Mouse (Mus musculus) G1E (cell line): ENCODE measurements around the gene Itpk1. TPM values are rescaled to one million over a fixed set of nuclear protein-coding genes. Genes with fewer than 3 reads are reported as not detected.
A peak's percentile ranks its signal among the peaks of the same experiment; 100 is the strongest.

Experiments used
- ATAC-seq: 2 replicates; pipeline ENCODE4 v1.8.0; 2016; ENCODE audit warnings: mild to moderate bottlenecking; ENCODE audit not compliant: insufficient number of reproducible peaks, poor library complexity, low FRiP score, severe bottlenecking; ENCODE audit errors: extremely low read depth
- DNase-seq: peaks from one replicate; pipeline ENCODE4 v3.0.0; 2012; ENCODE audit warnings: low spot score
- H3K27me3 ChIP-seq: 2 replicates; pipeline ENCODE4 v1.6.1; 2012; ENCODE audit warnings: mild to moderate bottlenecking, low read length, inconsistent platforms; ENCODE audit not compliant: insufficient read depth
- H3K36me3 ChIP-seq: replicated peaks from 2 replicates; pipeline ENCODE3; 2012; ENCODE audit warnings: mild to moderate bottlenecking, inconsistent platforms
- H3K4me1 ChIP-seq: 2 replicates; pipeline ENCODE4 v1.6.1; 2012; ENCODE audit warnings: low read depth, low read length, inconsistent platforms, mixed read lengths; ENCODE audit not compliant: insufficient read depth
- H3K4me3 ChIP-seq: 2 replicates; pipeline ENCODE4 v1.5.1; 2012; ENCODE audit warnings: low read depth, mild to moderate bottlenecking, inconsistent platforms, low read length, moderate library complexity, mixed read lengths
- H3K9me3 ChIP-seq: replicated peaks from 2 replicates; pipeline ENCODE4 v1.6.1; 2012; ENCODE audit warnings: inconsistent platforms
- CTCF ChIP-seq: IDR thresholded peaks from 2 replicates; pipeline ENCODE4 v1.5.1; 2012; ENCODE audit warnings: low read depth, low read length, inconsistent platforms, mixed read lengths
- GATA1 ChIP-seq: IDR thresholded peaks from 2 replicates; pipeline ENCODE4 v1.6.1; 2012; ENCODE audit warnings: borderline replicate concordance, low read length, inconsistent platforms, mixed read lengths
- GATA2 ChIP-seq: IDR thresholded peaks from 2 replicates; pipeline ENCODE4 v1.6.1; 2012; ENCODE audit warnings: low read depth, low read length, inconsistent platforms, borderline replicate concordance
- POLR2AphosphoS5 ChIP-seq: IDR thresholded peaks from 2 replicates; pipeline ENCODE4 v1.6.1; 2012; ENCODE audit warnings: low read depth, low read length, inconsistent platforms; ENCODE audit not compliant: insufficient replicate concordance
- TAL1 ChIP-seq: conservative IDR thresholded peaks from 2 replicates; pipeline ENCODE4 v1.6.1; 2012; ENCODE audit warnings: low read depth, low read length, inconsistent platforms, mixed read lengths
- polyA plus RNA-seq: library from polyadenylated mRNA; stranded (reverse); fragments of >175 nt; gene quantifications from 2 replicates; pipeline ENCODE4 v1.2.3, GENCODE M21; 2012
- total RNA-seq, 2 experiments: library from RNA; stranded (forward) in 1 of 2; stranded (reverse) in 1 of 2; fragments of 200-1000 nt in 1 of 2; fragments of >200 nt in 1 of 2; fragmentation: Nextera tagmentation in 1 of 2; gene quantifications; 2 replicates each; pipeline ENCODE4 v1.2.3; 2014 to 2017

Gene Itpk1
- total and polyA plus RNA-seq, 3 experiments: 2.5 to 6.4 (median 2.7) TPM

DNA sequence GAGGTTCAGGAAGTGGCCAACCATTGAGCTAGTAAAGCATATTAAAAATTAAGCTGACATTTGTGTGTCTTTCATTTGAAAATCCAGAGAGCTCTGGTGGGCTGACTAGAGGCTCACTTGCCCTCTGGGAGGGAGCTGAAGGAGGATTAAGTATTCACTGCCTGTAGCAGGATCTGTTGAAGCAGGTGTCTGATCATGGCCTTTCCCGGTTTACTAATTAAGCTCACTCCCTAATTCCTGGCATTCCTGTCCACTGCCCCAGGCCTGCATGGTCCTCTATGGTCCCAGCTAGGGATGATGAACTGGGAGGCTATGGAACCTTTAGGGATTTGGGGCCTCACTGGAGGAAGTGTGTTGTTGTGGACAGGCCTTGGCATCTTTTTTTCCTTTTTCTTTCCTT lies 168.9 kb downstream of the Itpk1 start:
- no peak overlapping the region for H3K4me3 ChIP-seq
- H3K27me3 ChIP-seq: no peaks in the 10 kb centered on the region
- ATAC-seq: no peak
- no peaks in the 10 kb centered on the region for H3K4me1 ChIP-seq
- no peaks in the 10 kb centered on the region for H3K36me3 ChIP-seq
- no peak for TF ChIP-seq GATA1
- TF ChIP-seq CTCF: no peak
- no peak for TF ChIP-seq TAL1
- no peak for TF ChIP-seq GATA2
- TF ChIP-seq POLR2AphosphoS5: no peak
- no peaks in the 10 kb centered on the region for H3K9me3 ChIP-seq
- no peak for DNase-seq

GRCm38 (mm10) chr12:102527989-102528388 lies 176.7 kb downstream of the Itpk1 start:
- DNase-seq (no peak), ATAC-seq (no peak)
- no peak for TF ChIP-seq TAL1
- no peak for TF ChIP-seq POLR2AphosphoS5
- TF ChIP-seq GATA1: no peak
- no peak for TF ChIP-seq CTCF
- no peak overlapping the region for H3K4me3 ChIP-seq
- no peaks in the 10 kb centered on the region for H3K9me3 ChIP-seq
- H3K4me1 ChIP-seq: no peaks in the 10 kb centered on the region
- 0 out of 2 replicates have a peak, but pooled peaks cover 3% of the 10 kb centered on the region for H3K27me3 ChIP-seq
- H3K36me3 ChIP-seq: no peaks in the 10 kb centered on the region

- no peak for ATAC-seq
- peaks cover 7% of the 10 kb centered on the region; the same call in 1 of the 2 replicates for H3K27me3 ChIP-seq
- no peaks in the 10 kb centered on the region for H3K4me1 ChIP-seq
- no peaks in the 10 kb centered on the region for H3K9me3 ChIP-seq
- no peak for DNase-seq
- TF ChIP-seq CTCF (no peak), GATA2 (no peak), GATA1 (no peak), POLR2AphosphoS5 (no peak), TAL1 (no peak)
- no peak overlapping the region for H3K4me3 ChIP-seq
- H3K36me3 ChIP-seq: no peaks in the 10 kb centered on the region
These were observed 180.0 kb downstream of the Itpk1 start for GRCm38 (mm10) chr12:102524760-102525159.

- DNase-seq (no peak), ATAC-seq (peak; percentile 10; the same call in 1 of the 2 replicates)
- TF ChIP-seq GATA1: no peak
- TF ChIP-seq POLR2AphosphoS5: no peak
- TF ChIP-seq TAL1: no peak
- TF ChIP-seq GATA2: no peak
- no peak for TF ChIP-seq CTCF
- Histone ChIP-seq H3K4me1 (no peaks in the 10 kb centered on the region), H3K9me3 (no peaks in the 10 kb centered on the region), H3K36me3 (no peaks in the 10 kb centered on the region), H3K27me3 (peaks cover 7% of the 10 kb centered on the region; the same call in 1 of the 2 replicates), H3K4me3 (no peak overlapping the region)
These were observed 180.5 kb downstream of the Itpk1 start for GRCm38 (mm10) chr12:102524216-102524615.

- no peaks in the 10 kb centered on the region for H3K36me3 ChIP-seq
- H3K9me3 ChIP-seq: no peaks in the 10 kb centered on the region
- no peak for TF ChIP-seq GATA1
- no peak overlapping the region for H3K4me3 ChIP-seq
- ATAC-seq: no peak
- no peaks in the 10 kb centered on the region for H3K4me1 ChIP-seq
- DNase-seq: no peak
- peaks cover 7% of the 10 kb centered on the region; the same call in 1 of the 2 replicates for H3K27me3 ChIP-seq
These were observed 182.9 kb downstream of the Itpk1 start for GRCm38 (mm10) chr12:102521777-102522319.

DNA sequence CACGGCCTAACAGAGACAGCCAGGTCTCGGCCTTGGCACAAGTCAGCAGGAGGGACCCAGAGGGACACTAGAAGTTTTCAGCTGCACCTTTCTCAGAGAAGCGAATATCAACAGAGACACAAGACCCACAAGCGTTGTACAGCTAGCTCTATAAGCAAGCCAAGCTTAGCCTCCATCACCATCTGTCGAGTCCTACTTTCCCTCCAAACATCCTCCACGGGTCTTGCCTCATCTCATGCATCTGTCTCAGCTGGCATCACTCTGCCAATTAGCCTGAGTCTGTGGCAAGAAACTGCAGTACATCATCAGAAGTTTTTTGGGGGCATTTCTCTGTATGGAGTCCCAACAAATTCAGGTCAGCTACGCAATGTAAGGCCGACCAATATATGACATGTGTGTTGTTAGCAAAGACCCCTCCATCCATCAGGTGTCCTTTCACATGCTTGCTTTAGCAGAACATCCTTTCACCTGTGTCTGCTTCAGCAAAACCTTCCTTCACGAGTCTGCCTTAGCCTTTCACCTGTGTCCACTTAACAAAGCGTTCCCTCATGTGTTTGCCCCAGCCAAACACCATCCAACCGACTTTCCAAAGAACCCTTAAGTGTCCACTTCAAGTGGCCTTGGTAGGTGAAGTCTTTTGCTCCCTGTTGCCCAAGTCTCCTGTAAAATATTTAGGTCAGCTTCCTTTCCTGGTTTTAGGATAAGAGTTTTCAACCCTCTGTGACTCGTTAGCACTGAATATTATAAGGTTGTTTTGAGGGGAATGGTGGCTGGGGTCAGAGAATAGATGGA lies 184.6 kb downstream of the Itpk1 start:
- Histone ChIP-seq H3K27me3 (peaks cover 4% of the 10 kb centered on the region; the same call in 1 of the 2 replicates), H3K9me3 (no peaks in the 10 kb centered on the region), H3K36me3 (no peaks in the 10 kb centered on the region), H3K4me1 (no peaks in the 10 kb centered on the region), H3K4me3 (no peak overlapping the region)
- TF ChIP-seq TAL1 (no peak), POLR2AphosphoS5 (no peak), CTCF (no peak), GATA2 (no peak), GATA1 (no peak)
- no peak for ATAC-seq
- DNase-seq: no peak

Other genes with a start within 250 kb of the Itpk1 start
- 60.6 and 63.6 TPM in 2 replicates for gene Golga5, start 235.8 kb downstream of the Itpk1 start, total RNA-seq (2014; fragmentation: Nextera tagmentation)
- 74.1 and 86.3 TPM in 2 replicates for gene Golga5, start 235.8 kb downstream of the Itpk1 start, total RNA-seq (2017)
- gene Golga5, start 235.8 kb downstream of the Itpk1 start, polyA plus RNA-seq: 7.5 and 10.1 TPM in 2 replicates
- not detected in 2 replicates for gene Chga, start 150.0 kb downstream of the Itpk1 start, total RNA-seq (2014; fragmentation: Nextera tagmentation)
- 0.33 TPM in 1 of 2 replicates, not detected in the other for gene Chga, start 150.0 kb downstream of the Itpk1 start, total RNA-seq (2017)
- not detected in 2 replicates for gene Chga, start 150.0 kb downstream of the Itpk1 start, polyA plus RNA-seq
- gene Moap1, start 38.7 kb upstream of the Itpk1 start, total RNA-seq (2014; fragmentation: Nextera tagmentation): 36.0 and 41.9 TPM in 2 replicates
- gene Moap1, start 38.7 kb upstream of the Itpk1 start, total RNA-seq (2017): 16.3 and 22.3 TPM in 2 replicates
- 2.7 and 3.6 TPM in 2 replicates for gene Moap1, start 38.7 kb upstream of the Itpk1 start, polyA plus RNA-seq
- 5.1 and 8.8 TPM in 2 replicates for gene Tmem251, start 38.8 kb upstream of the Itpk1 start, total RNA-seq (2014; fragmentation: Nextera tagmentation)
- gene Tmem251, start 38.8 kb upstream of the Itpk1 start, total RNA-seq (2017): 22.6 TPM in 2 replicates
- 2.3 and 3.2 TPM in 2 replicates for gene Tmem251, start 38.8 kb upstream of the Itpk1 start, polyA plus RNA-seq
- not detected in 2 replicates for gene Gm28051, start 52.8 kb upstream of the Itpk1 start, total RNA-seq (2014; fragmentation: Nextera tagmentation)
- 0.87 TPM in 1 of 2 replicates, not detected in the other for gene Gm28051, start 52.8 kb upstream of the Itpk1 start, total RNA-seq (2017)
- 6.0 and 9.1 TPM in 2 replicates for gene Gm28051, start 52.8 kb upstream of the Itpk1 start, polyA plus RNA-seq
- gene Gon7, start 52.9 kb upstream of the Itpk1 start, total RNA-seq (2014; fragmentation: Nextera tagmentation): 35.2 and 41.2 TPM in 2 replicates
- 60.8 and 61.5 TPM in 2 replicates for gene Gon7, start 52.9 kb upstream of the Itpk1 start, total RNA-seq (2017)
- 19.4 and 22.7 TPM in 2 replicates for gene Gon7, start 52.9 kb upstream of the Itpk1 start, polyA plus RNA-seq
- gene Ubr7, start 53.0 kb upstream of the Itpk1 start, total RNA-seq (2014; fragmentation: Nextera tagmentation): 71.7 and 76.6 TPM in 2 replicates
- gene Ubr7, start 53.0 kb upstream of the Itpk1 start, total RNA-seq (2017): 149 and 165 TPM in 2 replicates
- gene Ubr7, start 53.0 kb upstream of the Itpk1 start, polyA plus RNA-seq: 51.1 and 53.8 TPM in 2 replicates
- gene Gm20604, start 53.7 kb upstream of the Itpk1 start, total RNA-seq (2014; fragmentation: Nextera tagmentation): 17.5 and 17.6 TPM in 2 replicates
- 13.9 TPM in 2 replicates for gene Gm20604, start 53.7 kb upstream of the Itpk1 start, total RNA-seq (2017)
- gene Gm20604, start 53.7 kb upstream of the Itpk1 start, polyA plus RNA-seq: 3.9 and 4.4 TPM in 2 replicates
- 54.8 and 55.8 TPM in 2 replicates for gene Btbd7, start 173.5 kb upstream of the Itpk1 start, total RNA-seq (2014; fragmentation: Nextera tagmentation)
- 35.0 and 39.9 TPM in 2 replicates for gene Btbd7, start 173.5 kb upstream of the Itpk1 start, total RNA-seq (2017)
- 3.4 and 3.7 TPM in 2 replicates for gene Btbd7, start 173.5 kb upstream of the Itpk1 start, polyA plus RNA-seq
- not detected in 2 replicates for gene Cox8c, start 194.4 kb upstream of the Itpk1 start, total RNA-seq (2014; fragmentation: Nextera tagmentation)
- gene Cox8c, start 194.4 kb upstream of the Itpk1 start, total RNA-seq (2017): not detected in 2 replicates
- gene Cox8c, start 194.4 kb upstream of the Itpk1 start, polyA plus RNA-seq: not detected in 2 replicates
- gene Unc79, start 243.9 kb upstream of the Itpk1 start, total RNA-seq (2014; fragmentation: Nextera tagmentation): not detected in 2 replicates
- gene Unc79, start 243.9 kb upstream of the Itpk1 start, total RNA-seq (2017): 0.12 and 0.33 TPM in 2 replicates
- not detected in 2 replicates for gene Unc79, start 243.9 kb upstream of the Itpk1 start, polyA plus RNA-seq